Mouse (Mus musculus) neural tube, embryonic 14.5 days (tissue): ENCODE results near the gene Tigd4. TPM values are rescaled to one million over a fixed set of nuclear protein-coding genes. Genes with fewer than 3 reads are reported as not detected.

Source experiments
- ATAC-seq: fragments of 200-750 bp; cut with Nextera tagmentation; 2 replicates; pipeline ENCODE4 v1.8.0; 2017; ENCODE audit warnings: low read depth, mild to moderate bottlenecking, moderate TSS enrichment, moderate library complexity
- H3K27ac ChIP-seq: fragments of 300-500 bp; sonication (generic); 2 replicates; pipeline ENCODE4 v1.5.1; 2014; ENCODE audit warnings: low read depth, mild to moderate bottlenecking, control low read depth, low read length, moderate library complexity, mixed read lengths
- H3K27me3 ChIP-seq: fragments of 300-500 bp; sonication (generic); 2 replicates; pipeline ENCODE4 v1.6.1; 2014; ENCODE audit warnings: low read length; ENCODE audit not compliant: control insufficient read depth, insufficient read depth
- H3K36me3 ChIP-seq: fragments of 300-500 bp; sonication (generic); 2 replicates; pipeline ENCODE4 v1.6.1; 2014; ENCODE audit warnings: low read length, mixed read lengths; ENCODE audit not compliant: control insufficient read depth, insufficient read depth
- H3K4me1 ChIP-seq: fragments of 300-500 bp; sonication (generic); 2 replicates; pipeline ENCODE4 v1.6.1; 2014; ENCODE audit warnings: low read length; ENCODE audit not compliant: control insufficient read depth, insufficient read depth
- H3K4me2 ChIP-seq: fragments of 300-500 bp; sonication (generic); 2 replicates; pipeline ENCODE4 v1.6.1; 2014; ENCODE audit warnings: mild to moderate bottlenecking, low read depth, low read length, control low read depth
- H3K4me3 ChIP-seq: fragments of 300-500 bp; sonication (generic); 2 replicates; pipeline ENCODE4 v1.5.1; 2014; ENCODE audit warnings: low read depth, low read length, control low read depth, mixed read lengths
- H3K9ac ChIP-seq: fragments of 300-500 bp; sonication (generic); replicated peaks from 2 replicates; pipeline ENCODE4 v1.6.1; 2014; ENCODE audit warnings: low read depth, mild to moderate bottlenecking, control low read depth, low read length, mixed read lengths
- H3K9me3 ChIP-seq: fragments of 300-500 bp; sonication (generic); 2 replicates; pipeline ENCODE4 v1.6.1; 2016; ENCODE audit warnings: low read length; ENCODE audit not compliant: control insufficient read depth
- WGBS: fragments of 180-500 bp; shearing (Covaris S2); extraction: QIAGEN DNeasy Blood & Tissue Kit; methylation state at CpG from one replicate; pipeline ENCODE4 v1.1.7; 2014; 5-methylcytosine and 5-hydroxymethylcytosine counted together
- polyA plus RNA-seq: library from polyadenylated mRNA; unstranded; fragments of >200 nt; fragmentation: Nextera tagmentation; extraction: Ambion mirVana; gene quantifications from 2 replicates; pipeline ENCODE4 v1.2.1, GENCODE M21; 2014

Gene Tigd4
- polyA plus RNA-seq, 1 experiment from 2014 or later: not detected

DNA sequence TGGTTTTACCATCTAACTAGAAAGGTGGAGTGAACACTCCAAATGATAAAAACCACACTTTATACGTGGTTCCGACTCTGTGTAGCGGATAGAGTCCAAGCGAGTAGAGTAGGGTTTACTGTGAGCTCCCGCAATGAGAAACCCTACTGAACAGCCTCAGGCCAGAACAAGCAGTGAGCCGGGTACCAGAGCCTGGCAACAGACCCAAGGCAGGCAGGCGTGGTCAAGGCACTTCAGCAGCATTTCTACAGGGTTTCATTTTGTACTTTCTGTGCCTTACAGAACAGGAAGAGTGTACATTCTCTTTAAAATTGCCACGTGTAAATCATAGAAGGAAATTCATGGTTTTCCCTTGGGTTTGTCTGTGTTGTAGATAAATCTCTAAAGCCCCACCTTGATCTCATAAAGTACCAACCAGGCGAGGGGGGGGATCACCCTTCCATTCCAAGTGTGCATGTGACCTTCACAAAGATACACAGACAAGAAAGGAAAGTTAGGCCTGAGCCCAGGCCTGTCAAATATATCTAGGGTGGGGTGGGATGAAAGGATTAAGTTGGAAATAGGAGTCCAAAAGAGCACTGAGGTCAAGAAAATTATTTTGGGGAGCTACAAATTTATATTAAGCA lies 8.6 kb downstream of the Tigd4 start:
- H3K4me2 ChIP-seq: no peak overlapping the region
- H3K36me3 ChIP-seq: no peaks in the 10 kb centered on the region
- no peak overlapping the region for H3K4me3 ChIP-seq
- WGBS: 89% methylated on average over 9 of the region's 9 CpGs
- ATAC-seq: no peak
- H3K4me1 ChIP-seq: no peaks in the 10 kb centered on the region
- H3K27ac ChIP-seq: no peak overlapping the region
- H3K9me3 ChIP-seq: no peaks in the 10 kb centered on the region
- no peak overlapping the region for H3K9ac ChIP-seq
- H3K27me3 ChIP-seq: no peaks in the 10 kb centered on the region

DNA sequence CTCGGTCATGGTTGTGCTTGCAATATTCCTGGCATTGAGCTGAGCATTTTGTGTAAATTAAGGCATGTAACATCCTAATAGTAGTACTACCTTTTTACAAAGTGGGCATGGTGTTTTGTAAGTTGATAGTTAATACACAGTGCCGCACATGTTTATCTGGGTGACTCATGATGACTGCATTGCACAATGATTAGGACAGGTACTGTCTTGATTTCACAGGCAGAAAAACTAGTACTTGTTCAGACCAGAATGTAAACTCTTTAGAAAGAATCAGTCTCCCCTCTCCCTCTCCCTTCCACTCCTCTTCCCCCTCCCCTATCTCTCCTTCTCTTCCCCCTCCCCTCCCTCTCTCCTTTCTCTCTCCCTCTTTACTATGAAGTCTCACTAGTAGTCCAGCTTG lies 9.4 kb downstream of the Tigd4 start:
- Histone ChIP-seq H3K4me1 (no peaks in the 10 kb centered on the region), H3K9ac (no peak overlapping the region), H3K27me3 (no peaks in the 10 kb centered on the region), H3K9me3 (no peaks in the 10 kb centered on the region), H3K27ac (no peak overlapping the region), H3K36me3 (no peaks in the 10 kb centered on the region), H3K4me2 (no peak overlapping the region), H3K4me3 (no peak overlapping the region)
- WGBS: 96% methylated on average over 2 of the region's 2 CpGs
- ATAC-seq: no peak

DNA sequence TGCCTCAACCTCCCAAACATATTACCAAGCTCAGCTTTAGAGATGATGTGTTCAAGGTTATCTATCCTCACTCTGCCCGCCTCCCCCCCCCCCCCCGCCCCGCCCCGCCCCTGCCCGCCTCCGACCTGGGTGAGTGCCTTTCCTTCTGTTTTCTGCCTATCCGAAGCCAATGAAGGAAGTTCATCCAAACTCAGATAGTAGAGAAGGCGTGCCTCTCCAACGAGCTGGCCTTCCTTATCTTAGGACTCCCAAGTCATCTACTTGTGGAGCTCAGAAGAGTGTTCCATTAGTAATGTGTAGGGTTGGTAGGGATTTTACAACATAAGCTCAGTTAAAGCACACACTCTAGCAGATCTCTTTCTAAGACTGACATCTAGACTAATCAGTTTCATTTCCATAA lies 9.8 kb downstream of the Tigd4 start:
- Histone ChIP-seq H3K9ac (no peak overlapping the region), H3K4me3 (no peak overlapping the region), H3K9me3 (no peaks in the 10 kb centered on the region), H3K4me1 (no peaks in the 10 kb centered on the region), H3K27ac (no peak overlapping the region), H3K36me3 (no peaks in the 10 kb centered on the region), H3K27me3 (no peaks in the 10 kb centered on the region), H3K4me2 (no peak overlapping the region)
- 79% methylated on average over 9 of the region's 9 CpGs for WGBS
- ATAC-seq: no peak

DNA sequence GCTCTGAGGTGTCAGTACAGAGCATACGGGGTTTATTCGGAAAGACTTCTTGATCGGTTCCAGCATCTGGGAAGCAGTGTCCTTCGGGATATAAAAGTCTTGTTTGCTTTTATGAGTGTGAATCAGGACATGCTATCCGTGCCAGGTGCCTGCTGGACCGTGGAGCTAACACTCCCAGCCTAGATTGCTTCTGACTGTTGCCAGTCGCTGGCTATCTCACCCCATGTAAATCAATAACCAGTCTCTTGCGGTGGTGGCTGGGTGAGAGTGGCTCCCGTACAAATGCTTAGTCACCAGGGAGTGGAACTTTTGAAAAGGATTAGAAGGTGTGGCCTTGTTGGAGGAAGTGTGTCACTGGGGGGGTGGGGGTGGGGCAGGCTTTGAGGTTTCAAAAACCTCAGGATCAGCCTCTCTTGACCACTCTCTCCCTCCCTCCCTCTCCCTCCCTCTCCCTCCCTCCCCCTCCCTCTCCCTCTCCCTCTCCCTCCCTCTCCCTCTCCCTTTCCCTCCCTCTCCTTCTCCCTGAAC lies 16.9 kb downstream of the Tigd4 start:
- no peaks in the 10 kb centered on the region for H3K36me3 ChIP-seq
- no peak overlapping the region for H3K4me2 ChIP-seq
- 72% methylated on average over 9 of the region's 9 CpGs for WGBS

DNA sequence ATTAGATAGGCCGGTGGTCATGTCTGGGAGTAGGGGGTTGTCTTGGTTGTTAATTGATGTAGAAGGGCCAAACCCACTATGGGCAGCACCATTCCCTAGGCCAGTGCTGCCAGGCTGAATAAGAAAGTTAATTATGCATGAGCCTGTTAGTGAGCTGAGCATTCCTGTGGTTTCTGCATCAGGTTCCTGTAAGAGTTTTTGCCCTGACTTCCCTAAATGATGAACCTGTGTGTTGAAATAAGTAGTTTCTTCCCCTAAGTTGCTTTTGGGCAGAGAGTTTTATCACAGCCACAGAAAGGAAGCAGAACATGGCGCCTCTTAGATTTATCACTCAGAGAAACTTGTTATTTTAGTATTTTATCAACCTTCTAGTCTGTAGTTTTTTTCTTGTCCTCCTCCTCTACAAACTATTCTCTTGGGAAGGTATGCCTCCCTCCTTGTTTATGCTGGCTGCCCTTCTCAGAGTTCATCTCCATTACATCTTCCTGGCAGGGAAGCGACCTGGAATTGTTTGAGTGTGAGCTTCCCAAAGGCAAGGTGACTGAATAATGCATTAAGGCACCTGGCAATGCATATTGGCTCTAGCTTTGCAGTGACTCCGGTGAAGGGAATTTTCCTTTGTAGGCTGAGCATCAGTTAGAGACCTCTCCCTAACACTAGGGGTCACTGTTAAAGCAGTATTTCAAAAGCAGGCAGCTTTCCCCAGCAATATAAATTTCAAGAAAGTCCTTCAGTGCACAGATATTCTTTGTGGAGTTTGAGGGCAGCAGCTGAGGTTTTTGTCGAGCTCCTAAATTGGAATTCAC lies 21.9 kb downstream of the Tigd4 start:
- WGBS: 24% methylated on average over 5 of the region's 5 CpGs
- no peaks in the 10 kb centered on the region for H3K9me3 ChIP-seq
- no peaks in the 10 kb centered on the region for H3K4me1 ChIP-seq
- H3K27ac ChIP-seq: no peak overlapping the region
- no peak overlapping the region for H3K9ac ChIP-seq
- H3K27me3 ChIP-seq: no peaks in the 10 kb centered on the region
- peak; percentile 61 for ATAC-seq
- no peak overlapping the region for H3K4me2 ChIP-seq
- no peak overlapping the region for H3K4me3 ChIP-seq
- no peaks in the 10 kb centered on the region for H3K36me3 ChIP-seq

More for the DNA sequence above, 16.9 kb downstream of the Tigd4 start:
- Histone ChIP-seq H3K9me3 (no peaks in the 10 kb centered on the region), H3K27me3 (no peaks in the 10 kb centered on the region), H3K9ac (no peak overlapping the region), H3K4me1 (no peaks in the 10 kb centered on the region), H3K4me3 (no peak overlapping the region), H3K27ac (no peak overlapping the region)
- no peak for ATAC-seq

DNA sequence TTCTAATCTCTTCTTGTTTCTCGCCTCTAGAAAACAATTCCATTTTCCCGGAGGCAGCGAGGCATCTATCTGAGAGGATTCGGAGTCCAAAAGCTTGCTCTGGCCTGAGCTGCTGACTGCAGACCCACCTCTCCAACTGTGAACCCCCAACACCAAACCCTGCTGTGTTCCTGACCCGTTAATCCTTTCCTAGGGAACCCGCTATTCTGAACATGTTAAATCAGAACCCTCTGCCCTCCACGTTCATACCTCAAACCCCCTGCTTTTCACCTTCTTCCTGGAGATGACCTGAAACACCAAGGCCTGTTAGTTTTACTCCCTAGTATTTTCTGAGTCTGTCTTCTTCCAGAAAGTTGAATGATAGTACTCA lies 22.5 kb downstream of the Tigd4 start:
- Histone ChIP-seq H3K4me1 (no peaks in the 10 kb centered on the region), H3K27ac (no peak overlapping the region), H3K27me3 (no peaks in the 10 kb centered on the region), H3K4me3 (no peak overlapping the region), H3K4me2 (no peak overlapping the region), H3K9me3 (no peaks in the 10 kb centered on the region), H3K36me3 (no peaks in the 10 kb centered on the region), H3K9ac (no peak overlapping the region)
- no peak for ATAC-seq
- WGBS: 50% methylated on average over 7 of the region's 7 CpGs

DNA sequence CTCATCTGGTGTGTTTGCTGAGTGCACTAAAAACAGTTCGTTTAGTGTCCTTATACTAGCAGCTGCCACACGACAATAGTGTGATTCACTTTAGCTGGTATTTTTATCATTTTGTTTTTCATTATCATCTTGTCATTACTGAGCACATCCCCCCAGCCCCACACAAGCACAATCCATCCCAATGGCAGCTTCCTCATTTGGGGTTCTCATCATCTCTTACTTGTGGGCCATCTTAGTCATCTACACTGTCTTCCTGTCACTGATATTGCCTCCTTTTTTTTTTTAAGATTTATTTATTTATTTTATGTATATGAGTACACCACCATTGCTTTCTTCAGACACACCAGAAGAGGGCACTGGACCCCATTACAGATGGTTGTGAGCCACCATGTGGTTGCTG lies 25.3 kb downstream of the Tigd4 start:
- no peaks in the 10 kb centered on the region for H3K9me3 ChIP-seq
- H3K27ac ChIP-seq: no peak overlapping the region

DNA sequence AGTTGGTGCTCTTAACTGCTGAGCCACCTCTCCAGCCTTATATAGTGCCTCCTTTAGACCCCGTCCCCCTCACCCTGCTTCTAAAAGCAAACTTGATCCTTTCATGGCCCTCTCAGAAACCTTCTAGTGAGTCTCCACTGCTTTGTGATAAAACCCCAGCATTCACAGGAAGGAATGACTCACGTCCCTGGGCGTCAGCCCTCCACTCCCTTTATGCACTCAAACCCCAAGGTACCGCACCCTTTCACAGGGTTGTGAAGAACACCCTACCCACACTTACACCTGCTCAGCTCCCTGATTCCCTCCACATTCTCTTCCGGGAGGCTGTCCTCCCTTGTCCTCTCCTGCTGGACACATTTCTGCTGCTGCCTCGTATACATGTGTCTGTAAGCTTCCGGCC lies 25.7 kb downstream of the Tigd4 start:
- Histone ChIP-seq H3K4me3 (no peak overlapping the region), H3K27ac (no peak overlapping the region), H3K9me3 (no peaks in the 10 kb centered on the region), H3K9ac (no peak overlapping the region), H3K4me2 (no peak overlapping the region), H3K27me3 (no peaks in the 10 kb centered on the region), H3K4me1 (no peaks in the 10 kb centered on the region), H3K36me3 (no peaks in the 10 kb centered on the region)
- 97% methylated on average over 7 of the region's 7 CpGs for WGBS
- ATAC-seq: no peak

More for the DNA sequence above, 25.3 kb downstream of the Tigd4 start:
- Histone ChIP-seq H3K4me2 (no peak overlapping the region), H3K4me3 (no peak overlapping the region), H3K9ac (no peak overlapping the region), H3K36me3 (no peaks in the 10 kb centered on the region), H3K27me3 (no peaks in the 10 kb centered on the region), H3K4me1 (no peaks in the 10 kb centered on the region)
- 83% methylated on average over 2 of the region's 2 CpGs for WGBS
- no peak for ATAC-seq

DNA sequence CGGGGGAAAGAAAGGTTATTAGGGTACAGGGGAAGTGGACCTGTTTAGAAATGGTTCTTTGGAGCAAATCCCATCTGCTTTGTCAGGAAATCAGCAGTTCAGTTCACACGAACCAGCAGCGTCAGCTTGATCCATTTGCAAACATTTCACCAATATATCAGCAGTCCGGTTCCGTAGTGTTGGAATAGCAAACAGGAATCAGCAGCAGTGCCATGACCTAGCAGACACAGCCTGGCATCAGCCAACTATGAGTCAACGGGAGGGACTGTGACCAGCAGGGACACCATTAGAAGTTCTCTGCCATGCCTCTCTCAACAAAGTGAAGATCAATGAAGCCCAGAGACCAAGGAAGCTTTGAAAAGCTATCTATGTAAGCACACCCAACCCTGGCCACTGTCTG lies 26.4 kb downstream of the Tigd4 start:
- Histone ChIP-seq H3K4me1 (no peaks in the 10 kb centered on the region), H3K36me3 (no peaks in the 10 kb centered on the region), H3K27me3 (no peaks in the 10 kb centered on the region), H3K9me3 (no peaks in the 10 kb centered on the region), H3K4me3 (no peak overlapping the region), H3K27ac (no peak overlapping the region), H3K9ac (no peak overlapping the region), H3K4me2 (no peak overlapping the region)
- ATAC-seq: no peak
- WGBS: 91% methylated on average over 6 of the region's 6 CpGs
